Mouse (Mus musculus) kidney, postnatal 0 days (tissue): Measurements from ENCODE around the gene BC107364. TPM values are rescaled to one million over a fixed set of nuclear protein-coding genes. Genes with fewer than 3 reads are reported as not detected.
"Not testable (repeated sequence)": the region's sequence is repeated elsewhere in the genome, so short reads cannot be mapped to it uniquely, and the experiment has no call there.

Experiments used
- ATAC-seq: fragments of 200-750 bp; cut with Nextera tagmentation; replicated peaks from 2 replicates; pipeline ENCODE4 v1.8.0; 2017; ENCODE audit warnings: low read depth, moderate number of reproducible peaks, moderate TSS enrichment, moderate library complexity; ENCODE audit not compliant: low FRiP score
- DNase-seq: peaks from one replicate; pipeline ENCODE4 v3.0.0-alpha.2; 2016; ENCODE audit warnings: low spot score
- H3K27ac ChIP-seq: fragments of 300-500 bp; sonication (generic); 2 replicates; pipeline ENCODE4 v1.5.1; 2014; ENCODE audit warnings: mild to moderate bottlenecking
- H3K27me3 ChIP-seq: fragments of 300-500 bp; sonication (generic); 2 replicates; pipeline ENCODE4 v1.6.1; 2014; ENCODE audit warnings: low read length, mixed read lengths; ENCODE audit not compliant: insufficient read depth
- H3K36me3 ChIP-seq: fragments of 300-500 bp; sonication (generic); 2 replicates; pipeline ENCODE4 v1.6.1; 2014; ENCODE audit warnings: low read length, mixed read lengths; ENCODE audit not compliant: insufficient read depth
- H3K4me1 ChIP-seq: fragments of 300-500 bp; sonication (generic); replicated peaks from 2 replicates; pipeline ENCODE4 v1.6.1; 2014; ENCODE audit warnings: antibody characterized with exemption, low read length, mixed read lengths; ENCODE audit not compliant: insufficient read depth
- H3K4me2 ChIP-seq: fragments of 300-500 bp; sonication (generic); 2 replicates; pipeline ENCODE4 v1.6.1; 2014; ENCODE audit warnings: mild to moderate bottlenecking, low read length, moderate library complexity, mixed read lengths
- H3K4me3 ChIP-seq: fragments of 300-500 bp; sonication (generic); replicated peaks from 2 replicates; pipeline ENCODE4 v1.5.1; 2014; ENCODE audit warnings: low read depth, low read length
- H3K9ac ChIP-seq: fragments of 300-500 bp; sonication (generic); 2 replicates; pipeline ENCODE4 v1.6.1; 2014; ENCODE audit warnings: low read depth, low read length
- H3K9me3 ChIP-seq: fragments of 300-500 bp; sonication (generic); replicated peaks from 2 replicates; pipeline ENCODE4 v1.6.1; 2016; ENCODE audit warnings: low read length, inconsistent platforms, mixed read lengths
- CTCF ChIP-seq: IDR thresholded peaks from 2 replicates; pipeline ENCODE4 v1.5.1; 2016; ENCODE audit warnings: antibody characterized with exemption, low read depth, mild to moderate bottlenecking, moderate library complexity
- WGBS: fragments of 180-500 bp; shearing (Covaris S2); extraction: QIAGEN DNeasy Blood & Tissue Kit; methylation state at CpG from one replicate; pipeline ENCODE4 v1.1.7; 2014; 5-methylcytosine and 5-hydroxymethylcytosine counted together
- polyA plus RNA-seq: library from polyadenylated mRNA; unstranded; fragments of >200 nt; fragmentation: Nextera tagmentation; extraction: Ambion mirVana; gene quantifications from 2 replicates; pipeline ENCODE4 v1.2.1, GENCODE M21; 2015

BC107364 gene
- polyA plus RNA-seq, 1 experiment from 2014 or later, result 0.51 TPM

DNA sequence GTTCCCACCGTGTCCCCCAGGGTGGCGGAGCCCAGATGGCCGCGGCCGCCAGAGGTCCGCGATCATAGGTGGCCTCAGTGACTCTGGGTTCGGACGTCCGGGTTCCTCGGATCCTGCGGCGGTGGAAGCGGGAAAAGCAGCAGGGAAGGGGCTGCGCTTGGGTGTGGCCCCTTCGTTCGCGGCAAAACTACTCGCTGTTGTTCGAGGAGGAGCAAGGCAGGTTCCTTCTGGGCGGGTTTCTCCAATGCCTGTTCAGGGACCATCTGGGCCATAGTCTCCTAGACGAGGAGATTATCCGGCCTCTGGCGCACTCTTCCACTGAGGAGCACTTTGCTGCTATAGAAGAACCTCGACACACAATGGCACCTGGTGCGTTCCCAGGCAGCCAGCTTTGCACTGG is 47.7 kb downstream of the BC107364 start:
- WGBS, result under 1% methylated on average over 26 of the region's 26 CpGs
- Histone ChIP-seq H3K27ac (no peak overlapping the region), H3K36me3 (no peaks in the 10 kb centered on the region)

DNA sequence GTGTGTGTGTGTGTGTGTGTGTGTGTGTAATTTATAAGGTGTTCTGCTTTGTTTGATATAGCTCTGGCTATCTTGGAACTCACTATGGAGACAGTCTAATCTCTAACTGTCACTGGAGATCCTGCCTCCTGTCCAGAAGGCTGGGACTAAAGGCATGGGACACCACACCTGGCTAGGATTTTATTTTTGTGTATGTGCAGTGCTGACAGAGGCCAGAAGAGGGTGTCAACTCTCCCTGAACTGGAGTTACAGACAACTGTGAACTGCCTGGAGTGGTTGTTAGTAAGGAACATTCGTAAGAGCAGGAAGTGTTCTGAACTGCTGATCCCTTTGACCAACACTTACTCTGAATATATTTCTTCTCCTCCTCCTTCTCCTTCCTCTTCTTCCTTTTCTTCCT is 49.1 kb downstream of the BC107364 start:
- Histone ChIP-seq H3K4me2 (no peak overlapping the region), H3K4me1 (no peaks in the 10 kb centered on the region), H3K9ac (no peak overlapping the region), H3K36me3 (no peaks in the 10 kb centered on the region), H3K27ac (no peak overlapping the region), H3K4me3 (no peak overlapping the region), H3K27me3 (peaks cover 82% of the 10 kb centered on the region), H3K9me3 (no peaks in the 10 kb centered on the region)
- ATAC-seq, result no peak
- DNase-seq, result peak; percentile 59
- WGBS, result 17% methylated on average over 1 of the region's 1 CpGs
- peak; percentile 58 for TF ChIP-seq CTCF

More for the DNA sequence above, 47.7 kb downstream of the BC107364 start:
- TF ChIP-seq CTCF, result no peak
- DNase-seq, result no peak
- no peaks in the 10 kb centered on the region for H3K9me3 ChIP-seq
- no peak for ATAC-seq
- no peak overlapping the region for H3K9ac ChIP-seq
- H3K4me1 ChIP-seq, result no peaks in the 10 kb centered on the region
- peaks cover 75% of the 10 kb centered on the region for H3K27me3 ChIP-seq
- no peak overlapping the region for H3K4me3 ChIP-seq
- H3K4me2 ChIP-seq, result no peak overlapping the region

GRCm38 (mm10) chr3:96401832-96402501 is 50.1 kb downstream of the BC107364 start:
- Histone ChIP-seq H3K4me3 (peak overlapping the region; percentile 11; the same call in 1 of the 2 replicates), H3K4me2 (peak overlapping the region; percentile 39), H3K27me3 (peaks cover 89% of the 10 kb centered on the region), H3K27ac (no peak overlapping the region), H3K9me3 (no peaks in the 10 kb centered on the region), H3K36me3 (no peaks in the 10 kb centered on the region), H3K9ac (no peak overlapping the region), H3K4me1 (no peaks in the 10 kb centered on the region)
- ATAC-seq, result no peak; the same call in 1 of the 2 replicates
- WGBS, result 1% methylated on average over 41 of the region's 41 CpGs
- 0 out of 2 replicates have a peak, but pooled peaks have one; percentile 35 for TF ChIP-seq CTCF
- DNase-seq, result no peak

- no peak for ATAC-seq
- H3K27ac ChIP-seq, result no peak overlapping the region
- H3K27me3 ChIP-seq, result peaks cover 88% of the 10 kb centered on the region
- peak overlapping the region; percentile 11; the same call in 1 of the 2 replicates for H3K4me3 ChIP-seq
- WGBS, result 4% methylated on average over 13 of the region's 13 CpGs
- no peak overlapping the region for H3K9ac ChIP-seq
- no peaks in the 10 kb centered on the region for H3K36me3 ChIP-seq
- no peaks in the 10 kb centered on the region for H3K4me1 ChIP-seq
- TF ChIP-seq CTCF, result no peak
- no peak for DNase-seq
- no peaks in the 10 kb centered on the region for H3K9me3 ChIP-seq
- H3K4me2 ChIP-seq, result peak overlapping the region; percentile 39; the same call in 1 of the 2 replicates
Observed at GRCm38 (mm10) chr3:96401474-96401831, 50.7 kb downstream of the BC107364 start.

GRCm38 (mm10) chr3:96398911-96399310 is 53.2 kb downstream of the BC107364 start:
- Histone ChIP-seq H3K9me3 (no peaks in the 10 kb centered on the region), H3K4me1 (no peaks in the 10 kb centered on the region), H3K4me2 (no peak overlapping the region), H3K27ac (no peak overlapping the region), H3K4me3 (no peak overlapping the region), H3K36me3 (no peaks in the 10 kb centered on the region), H3K27me3 (peaks cover 87% of the 10 kb centered on the region), H3K9ac (no peak overlapping the region)
- 2% methylated on average over 5 of the region's 5 CpGs for WGBS
- DNase-seq (no peak), ATAC-seq (no peak)
- no peak for TF ChIP-seq CTCF

DNA sequence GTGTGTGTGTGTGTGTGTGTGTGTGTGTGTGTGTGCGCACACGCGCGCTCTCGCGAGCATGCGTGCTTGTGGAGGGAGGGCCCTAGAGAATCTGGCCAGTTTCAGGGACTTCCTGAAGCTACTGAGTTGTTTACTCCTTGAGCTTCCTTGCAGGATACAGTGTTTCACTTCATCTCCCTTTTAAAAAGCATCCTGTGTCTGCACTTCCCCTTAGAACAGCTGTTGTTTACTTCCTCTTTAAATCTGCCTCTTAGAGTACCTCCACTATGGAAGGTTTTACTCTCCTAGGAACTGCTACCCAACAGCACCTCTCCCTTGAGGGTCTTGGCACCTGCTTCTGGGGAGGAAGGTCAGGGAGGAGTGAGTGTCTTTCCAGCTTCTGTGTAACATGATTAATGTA is 55.2 kb downstream of the BC107364 start:
- Histone ChIP-seq H3K4me2 (no peak overlapping the region), H3K9me3 (no peaks in the 10 kb centered on the region), H3K4me1 (no peaks in the 10 kb centered on the region), H3K4me3 (no peak overlapping the region), H3K36me3 (no peaks in the 10 kb centered on the region), H3K9ac (no peak overlapping the region), H3K27ac (no peak overlapping the region), H3K27me3 (peaks cover 70% of the 10 kb centered on the region)
- 88% methylated on average over 7 of the region's 7 CpGs for WGBS
- no peak for TF ChIP-seq CTCF
- ATAC-seq (no peak), DNase-seq (no peak)

DNA sequence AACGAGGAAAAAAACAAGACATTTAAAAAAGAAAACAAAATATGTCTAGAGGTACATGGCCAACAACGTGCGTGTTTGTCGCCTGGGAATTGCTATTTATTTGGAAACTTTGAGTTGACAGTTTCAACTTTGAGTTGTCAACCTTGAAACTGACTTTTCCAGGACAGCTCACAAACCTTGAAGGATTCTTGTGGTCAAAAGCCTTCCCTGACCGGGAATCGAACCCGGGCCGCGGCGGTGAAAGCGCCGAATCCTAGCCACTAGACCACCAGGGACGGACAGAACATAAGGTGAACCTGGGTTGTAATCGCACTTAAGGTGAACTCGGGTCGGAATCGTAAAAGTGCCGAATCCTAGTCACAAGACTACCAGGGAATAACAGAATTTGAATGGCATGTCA is 64.9 kb downstream of the BC107364 start:
- not testable (repeated sequence) for DNase-seq, H3K27ac ChIP-seq, H3K9ac ChIP-seq, H3K4me3 ChIP-seq, H3K36me3 ChIP-seq, ATAC-seq, H3K9me3 ChIP-seq, H3K4me2 ChIP-seq, H3K4me1 ChIP-seq
- H3K27me3 ChIP-seq, result peaks cover 11% of the 10 kb centered on the region; the same call in 1 of the 2 replicates
- no CpG with 5 or more reads among the region's 18 CpGs for WGBS

Other genes starting within 250 kb of the BC107364 start
- 66.4 and 70.5 TPM in 2 replicates for gene Bola1, start 232.6 kb downstream of the BC107364 start, polyA plus RNA-seq
- not detected in 2 replicates for gene Hist2h2ab, start 232.4 kb downstream of the BC107364 start, polyA plus RNA-seq
- 7.5 and 8.5 TPM in 2 replicates for gene Hist2h2ac, start 231.4 kb downstream of the BC107364 start, polyA plus RNA-seq
- gene Hist2h2be, start 231.2 kb downstream of the BC107364 start, polyA plus RNA-seq, result 8.7 and 8.9 TPM in 2 replicates
- gene Hist2h3c2, start 213.2 kb downstream of the BC107364 start, polyA plus RNA-seq, result 2.1 and 2.3 TPM in 2 replicates
- gene Hist2h2aa2, start 212.0 kb downstream of the BC107364 start, polyA plus RNA-seq, result 86.7 and 107 TPM in 2 replicates
- 30.9 and 33.5 TPM in 2 replicates for gene Hist2h2aa1, start 206.8 kb downstream of the BC107364 start, polyA plus RNA-seq
- 0.62 and 1.0 TPM in 2 replicates for gene Hist2h3c1, start 205.6 kb downstream of the BC107364 start, polyA plus RNA-seq
- 9.6 and 9.9 TPM in 2 replicates for gene Hist2h4, start 189.0 kb downstream of the BC107364 start, polyA plus RNA-seq
- gene Hist2h3b, start 183.7 kb downstream of the BC107364 start, polyA plus RNA-seq, result 34.6 and 36.5 TPM in 2 replicates
- 4.9 and 5.4 TPM in 2 replicates for gene Hist2h2bb, start 182.6 kb downstream of the BC107364 start, polyA plus RNA-seq
- 2.0 and 2.5 TPM in 2 replicates for gene Fcgr1, start 158.3 kb downstream of the BC107364 start, polyA plus RNA-seq
- gene Hfe2, start 72.9 kb upstream of the BC107364 start, polyA plus RNA-seq, result 0.07 and 0.10 TPM in 2 replicates
- gene Txnip, start 105.7 kb upstream of the BC107364 start, polyA plus RNA-seq, result 241 and 254 TPM in 2 replicates
- not detected in 2 replicates for gene Gm16253, start 124.7 kb upstream of the BC107364 start, polyA plus RNA-seq
- 26.0 and 28.2 TPM in 2 replicates for gene Polr3gl, start 141.9 kb upstream of the BC107364 start, polyA plus RNA-seq
- 1.2 and 1.3 TPM in 2 replicates for gene Ankrd34a, start 144.3 kb upstream of the BC107364 start, polyA plus RNA-seq
- gene Lix1l, start 148.8 kb upstream of the BC107364 start, polyA plus RNA-seq, result 4.9 and 5.2 TPM in 2 replicates
- gene Rbm8a, start 177.6 kb upstream of the BC107364 start, polyA plus RNA-seq, result 100 and 111 TPM in 2 replicates
- gene Pex11b, start 183.1 kb upstream of the BC107364 start, polyA plus RNA-seq, result 69.4 and 70.1 TPM in 2 replicates
- 0.06 TPM in 1 of 2 replicates, not detected in the other for gene Gm42957, start 183.2 kb upstream of the BC107364 start, polyA plus RNA-seq
- 0.42 and 0.59 TPM in 2 replicates for gene Itga10, start 193.3 kb upstream of the BC107364 start, polyA plus RNA-seq
- 1.0 and 1.3 TPM in 2 replicates for gene Ankrd35, start 217.8 kb upstream of the BC107364 start, polyA plus RNA-seq
- 38.7 and 39.1 TPM in 2 replicates for gene Pias3, start 244.1 kb upstream of the BC107364 start, polyA plus RNA-seq